Mouse (Mus musculus): ENCODE measurements around the gene Ppm1e.
A peak's percentile ranks its signal among the peaks of the same experiment; 100 is the strongest.

The Ppm1e gene

GRCm38 (mm10) chr11:87250132-87250531, 108.7 kb downstream of the Ppm1e start:
- DNase-seq (ENCODE audit: low spot score) = no peak

GRCm38 (mm10) chr11:87247494-87247866, 111.3 kb downstream of the Ppm1e start:
- no peak for DNase-seq (ENCODE audit: low spot score)

GRCm38 (mm10) chr11:87246724-87247493, 111.9 kb downstream of the Ppm1e start:
- no peak for DNase-seq (ENCODE audit: low spot score)

GRCm38 (mm10) chr11:87246107-87246651, 112.6 kb downstream of the Ppm1e start:
- no peak for DNase-seq (ENCODE audit: low spot score)

- no peak for DNase-seq (ENCODE audit: low spot score)
Measured at GRCm38 (mm10) chr11:87245171-87245840, 113.5 kb downstream of the Ppm1e start.

GRCm38 (mm10) chr11:87241256-87241655, 117.6 kb downstream of the Ppm1e start:
- peak; percentile 20 for DNase-seq (ENCODE audit: low spot score)

- peak; percentile 44 for DNase-seq (ENCODE audit: low spot score)
Measured at GRCm38 (mm10) chr11:87240833-87241215, 118.0 kb downstream of the Ppm1e start.

- DNase-seq (ENCODE audit: low spot score) = no peak
Measured at GRCm38 (mm10) chr11:87240141-87240832, 118.5 kb downstream of the Ppm1e start.

- DNase-seq (ENCODE audit: low spot score) = no peak
Measured at GRCm38 (mm10) chr11:87238891-87239530, 119.8 kb downstream of the Ppm1e start.

- no peak for DNase-seq (ENCODE audit: low spot score)
Measured at GRCm38 (mm10) chr11:87235486-87235872, 123.3 kb downstream of the Ppm1e start.

GRCm38 (mm10) chr11:87234743-87235485, 123.9 kb downstream of the Ppm1e start:
- DNase-seq (ENCODE audit: low spot score) = no peak

- no peak for DNase-seq (ENCODE audit: low spot score)
Measured at GRCm38 (mm10) chr11:87233377-87233776, 125.4 kb downstream of the Ppm1e start.

GRCm38 (mm10) chr11:87227056-87227455, 131.8 kb downstream of the Ppm1e start:
- DNase-seq (ENCODE audit: low spot score) = no peak

- DNase-seq (ENCODE audit: low spot score) = no peak
Measured at GRCm38 (mm10) chr11:87222686-87223085, 136.1 kb downstream of the Ppm1e start.

GRCm38 (mm10) chr11:87212313-87212712, 146.5 kb downstream of the Ppm1e start:
- no peak for DNase-seq (ENCODE audit: low spot score)
